Mouse (Mus musculus) layer of hippocampus, adult 8-10 months (tissue): ENCODE results near the gene Wscd2. TPM values are rescaled to one million over a fixed set of nuclear protein-coding genes. Genes with fewer than 3 reads are reported as not detected.

Experiments
- DNase-seq, 2 experiments: peaks; one replicate each; pipeline ENCODE4 v3.0.0; 2022; ENCODE audit warnings: low spot score in 2 of 2
- total RNA-seq, 4 experiments: library from RNA; stranded (reverse); gene quantifications; 2 replicates each; pipeline ENCODE4 v1.2.4; 2022

Gene Wscd2
- total RNA-seq, 4 experiments from 2014 or later: 64.7 to 84.8 (median 76.0) TPM

DNA sequence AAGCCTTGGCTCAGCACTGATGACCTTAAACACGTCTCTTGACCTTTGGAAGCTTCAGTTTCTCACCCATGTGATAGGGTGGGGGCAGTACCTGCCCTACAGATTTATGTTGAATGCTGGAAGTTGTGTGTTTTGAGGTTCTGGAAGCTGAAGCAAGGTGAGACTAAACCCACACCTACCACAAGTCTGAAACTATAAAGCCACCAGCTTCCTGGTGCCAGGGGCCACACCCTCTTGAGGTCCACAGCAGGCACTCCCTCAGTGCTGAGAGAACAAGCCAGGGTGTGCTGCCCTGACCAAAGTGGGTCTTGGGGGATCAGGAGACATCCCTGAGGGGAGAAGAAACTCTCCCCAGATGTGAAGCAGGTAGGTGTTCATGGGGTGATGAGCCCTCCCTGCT, 48.7 kb downstream of the Wscd2 start:
- no peak for DNase-seq

- DNase-seq: no peak
Observed at GRCm38 (mm10) chr5:113539438-113539837, 49.3 kb downstream of the Wscd2 start.

DNA sequence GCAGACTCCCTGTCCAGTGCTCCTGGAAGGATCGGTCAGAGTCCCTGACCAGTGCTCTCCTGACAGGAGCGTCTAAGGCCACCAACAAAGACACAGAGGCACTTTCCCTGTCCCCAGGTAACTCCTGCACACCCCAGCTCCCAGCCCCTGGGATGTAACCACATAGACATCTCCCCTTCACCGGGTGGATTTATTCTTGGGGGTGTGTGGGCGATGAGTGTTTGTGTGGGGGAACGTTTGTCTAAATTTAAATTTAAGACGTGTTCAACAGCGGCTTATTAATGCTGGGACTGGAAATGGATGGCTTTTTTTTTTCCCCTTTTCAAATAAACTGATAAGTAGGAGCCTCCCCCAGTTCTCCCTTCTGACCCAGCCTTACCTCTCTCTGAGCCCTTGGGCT, 49.7 kb downstream of the Wscd2 start:
- no peak for DNase-seq

DNA sequence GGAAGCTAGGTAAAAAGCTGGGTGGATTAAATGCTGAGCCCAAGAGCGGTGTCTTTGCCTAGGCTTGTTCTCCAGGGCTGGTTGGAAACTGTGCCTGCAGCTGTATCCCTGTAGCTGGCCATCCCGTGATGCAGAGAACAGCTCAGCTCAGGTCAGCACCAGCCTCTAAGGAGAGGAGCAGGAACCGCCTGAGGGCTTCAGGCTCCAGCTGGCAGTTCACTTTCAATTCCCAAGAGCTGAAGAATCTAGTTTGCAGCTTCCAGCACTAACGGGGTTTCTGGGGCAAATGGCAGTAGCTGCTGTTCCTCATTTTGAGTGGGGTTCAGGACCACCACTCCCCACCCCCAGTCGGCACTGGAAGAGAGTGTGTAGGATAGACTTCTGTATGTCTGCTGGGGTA, 51.1 kb downstream of the Wscd2 start:
- no peak for DNase-seq

GRCm38 (mm10) chr5:113542885-113543476, 52.8 kb downstream of the Wscd2 start:
- DNase-seq: no peak

- DNase-seq: peak; percentile 66 to 67
Observed at GRCm38 (mm10) chr5:113547949-113548700, 58.0 kb downstream of the Wscd2 start.

DNA sequence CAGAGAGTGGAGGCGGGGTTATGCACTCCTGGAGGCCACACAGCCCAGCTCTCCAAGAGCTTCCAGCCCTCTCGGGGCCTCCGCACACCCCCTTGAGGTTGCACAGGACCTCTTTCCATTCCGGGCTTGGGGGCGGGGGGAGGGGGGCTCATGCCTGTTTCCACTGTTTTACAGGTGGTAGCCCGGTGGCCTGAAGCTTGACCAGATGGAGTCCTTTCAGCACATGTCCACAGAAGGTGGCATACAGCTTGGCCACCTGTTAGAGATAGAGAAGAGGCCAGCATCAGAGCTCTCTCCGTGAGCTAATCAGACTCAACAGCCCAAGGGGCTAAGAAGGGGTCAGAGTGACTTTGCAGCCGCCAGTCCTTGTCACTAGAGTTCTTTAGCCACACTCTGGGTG, 60.1 kb downstream of the Wscd2 start:
- DNase-seq: no peak

GRCm38 (mm10) chr5:113550759-113551158, 60.6 kb downstream of the Wscd2 start:
- DNase-seq: no peak

- no peak for DNase-seq
Observed at GRCm38 (mm10) chr5:113553402-113553897, 63.3 kb downstream of the Wscd2 start.

- no peak for DNase-seq
Observed at GRCm38 (mm10) chr5:113554095-113554494, 64.0 kb downstream of the Wscd2 start.

DNA sequence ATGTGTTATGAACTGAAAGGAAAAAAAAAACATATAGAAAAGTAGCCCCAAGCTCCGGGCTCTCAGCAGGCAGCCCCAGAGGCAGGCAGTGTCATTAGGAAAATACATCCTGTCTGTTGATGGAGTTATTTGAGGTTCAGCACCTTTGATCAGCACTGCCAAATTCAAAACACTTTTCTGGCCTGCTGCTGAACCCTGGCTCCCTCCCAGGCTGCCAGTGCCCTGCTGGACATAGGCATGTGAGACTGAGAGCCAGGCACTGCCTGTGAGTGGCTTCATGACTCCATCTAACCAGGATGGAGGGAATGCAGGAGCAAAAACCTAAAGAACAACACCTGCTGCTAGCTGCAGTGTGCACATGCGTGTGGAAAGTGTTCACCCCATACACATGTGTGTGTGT, 64.4 kb downstream of the Wscd2 start:
- no peak for DNase-seq

- no peak for DNase-seq
Observed at GRCm38 (mm10) chr5:113555684-113556083, 65.6 kb downstream of the Wscd2 start.

GRCm38 (mm10) chr5:113558065-113558464, 67.9 kb downstream of the Wscd2 start:
- no peak for DNase-seq

DNA sequence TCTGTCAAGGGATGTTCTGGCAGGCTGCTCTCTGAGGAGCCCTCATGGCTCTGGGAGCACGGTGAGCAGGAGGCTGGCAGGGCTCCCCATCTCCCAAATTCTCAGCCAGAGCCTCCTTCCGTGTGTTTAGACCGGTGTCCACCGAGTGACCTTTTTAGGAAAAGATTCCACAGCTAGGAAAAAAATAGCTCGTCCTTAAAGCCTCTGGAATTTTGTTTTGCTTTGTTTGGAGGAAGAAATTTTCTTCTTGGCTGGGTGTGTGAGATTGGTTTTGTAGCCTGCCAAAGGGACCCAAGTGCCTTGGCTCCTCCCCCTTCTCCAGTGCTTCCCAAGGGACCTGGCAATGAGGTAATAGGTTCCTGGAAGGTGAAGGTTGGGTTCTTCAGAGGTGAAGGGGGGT, 69.5 kb downstream of the Wscd2 start:
- DNase-seq: no peak

- no peak for DNase-seq
Observed at GRCm38 (mm10) chr5:113564463-113564862, 74.3 kb downstream of the Wscd2 start.

DNA sequence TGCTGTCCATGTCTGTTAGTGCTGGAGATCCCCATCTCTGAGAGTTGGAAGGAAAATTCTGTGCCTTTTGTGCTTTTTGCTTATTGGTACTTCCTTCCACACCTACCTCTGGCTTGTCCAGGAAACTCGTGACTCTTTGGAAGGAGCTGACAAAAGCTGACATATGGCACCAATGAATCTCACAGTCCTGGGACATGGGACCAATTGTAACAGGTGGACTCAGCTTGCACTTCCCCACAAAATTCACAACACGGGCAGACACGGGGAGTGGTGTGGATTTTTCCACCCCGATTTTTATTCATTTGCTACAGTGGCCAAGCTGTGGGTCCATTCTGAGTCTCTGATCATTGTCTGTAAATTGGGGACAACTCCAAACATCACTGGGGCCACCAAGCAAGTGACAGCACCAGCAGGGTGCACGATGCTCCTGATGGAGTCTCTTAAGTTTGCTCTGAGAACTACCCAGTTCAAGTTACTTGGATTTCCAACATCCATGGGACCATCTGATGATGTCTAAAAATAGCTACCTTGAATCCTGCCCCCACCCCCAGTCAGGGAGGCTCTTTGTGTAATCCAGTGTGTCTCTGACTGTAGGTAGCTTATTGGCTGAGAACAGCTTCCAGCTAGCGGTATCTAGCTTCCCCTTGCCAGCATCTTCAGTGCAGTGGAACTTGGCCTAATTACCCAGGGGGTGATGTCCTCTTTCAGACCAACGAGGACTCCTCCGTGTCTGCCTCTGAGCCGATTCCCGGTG, 75.1 kb downstream of the Wscd2 start:
- DNase-seq: no peak

GRCm38 (mm10) chr5:113565858-113566257, 75.7 kb downstream of the Wscd2 start:
- no peak for DNase-seq

- no peak for DNase-seq
Observed at GRCm38 (mm10) chr5:113570056-113570717, 80.1 kb downstream of the Wscd2 start.

DNA sequence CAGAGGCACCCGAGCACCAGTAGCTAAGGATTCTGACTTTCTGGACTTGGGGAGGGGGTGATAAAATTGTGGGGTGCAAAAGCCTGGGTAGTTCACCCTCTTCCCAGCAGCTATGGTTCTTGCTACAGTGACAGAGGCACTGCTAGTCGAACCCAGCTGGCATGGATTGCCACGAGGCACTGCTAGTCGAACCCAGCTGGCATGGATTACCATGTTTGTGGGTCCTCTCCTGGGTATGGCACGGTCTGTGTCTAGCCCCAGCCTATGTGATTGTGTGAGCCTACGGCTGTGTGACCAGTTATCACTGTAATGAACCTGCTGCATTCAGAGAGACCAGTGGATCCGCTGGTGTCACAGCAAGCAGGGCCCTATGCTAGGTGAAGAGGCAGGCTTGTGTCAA, 87.4 kb downstream of the Wscd2 start:
- no peak for DNase-seq

DNA sequence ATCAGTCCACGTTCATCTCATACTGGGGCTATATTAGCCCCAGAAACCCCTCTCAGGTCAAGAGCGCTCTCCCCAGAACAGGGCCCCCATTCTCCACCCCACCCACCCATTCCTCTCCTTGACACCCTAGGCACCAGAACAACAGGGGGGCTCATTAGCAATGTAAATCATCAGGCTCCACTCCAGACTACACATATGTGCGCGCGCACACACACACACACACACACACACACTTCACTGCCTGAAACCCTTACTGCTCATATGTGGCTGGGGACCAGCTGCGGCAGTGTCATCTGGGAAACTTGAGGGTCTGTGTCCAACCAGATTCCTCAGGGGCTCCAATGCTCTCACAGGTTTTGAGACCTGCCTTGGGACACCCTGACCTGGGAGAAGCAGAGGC, 88.3 kb downstream of the Wscd2 start:
- DNase-seq: no peak

- no peak for DNase-seq
Observed at GRCm38 (mm10) chr5:113579128-113579527, 89.0 kb downstream of the Wscd2 start.

DNA sequence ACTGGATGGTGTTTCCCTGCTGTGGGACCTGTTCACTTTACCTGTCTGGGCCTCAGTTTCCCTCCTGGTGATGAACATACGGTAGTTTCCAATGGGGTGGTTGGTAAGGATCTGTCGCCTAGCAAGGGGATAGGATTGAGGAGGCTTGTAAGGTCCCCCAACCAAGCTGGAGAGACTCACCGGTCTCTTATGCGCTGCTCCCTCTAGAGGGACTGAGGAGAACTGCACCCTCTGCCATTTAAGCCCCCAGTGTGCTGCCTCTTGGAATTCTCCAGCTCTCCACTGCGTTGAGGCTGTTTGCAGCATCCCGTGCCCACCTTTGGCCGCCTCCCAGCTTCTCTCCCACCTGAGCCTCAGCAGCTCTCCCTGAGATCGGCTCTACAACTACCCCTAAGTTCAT, 90.1 kb downstream of the Wscd2 start:
- no peak for DNase-seq
